Mouse (Mus musculus) midbrain, embryonic 11.5 days (tissue): ENCODE measurements around the gene Sgsh. TPM values are rescaled to one million over a fixed set of nuclear protein-coding genes. Genes with fewer than 3 reads are reported as not detected.
"Not testable (repeated sequence)": the region's sequence is repeated elsewhere in the genome, so short reads cannot be mapped to it uniquely, and the experiment has no call there.

Experiments used
- ATAC-seq: fragments of 200-750 bp; cut with Nextera tagmentation; 2 replicates; pipeline ENCODE4 v1.8.0; 2017; ENCODE audit warnings: moderate TSS enrichment, moderate library complexity; ENCODE audit not compliant: low FRiP score
- DNase-seq: peaks from one replicate; pipeline ENCODE4 v3.0.0; 2015; ENCODE audit warnings: low spot score; ENCODE audit errors: missing footprints
- H3K27ac ChIP-seq: fragments of 300-500 bp; sonication (generic); 2 replicates; pipeline ENCODE4 v1.5.1; 2014; ENCODE audit warnings: low read depth, low read length
- H3K27me3 ChIP-seq: fragments of 300-500 bp; sonication (generic); 2 replicates; pipeline ENCODE4 v1.6.1; 2014; ENCODE audit warnings: mild to moderate bottlenecking, low read length, moderate library complexity, mixed read lengths; ENCODE audit not compliant: control insufficient read depth, insufficient read depth
- H3K36me3 ChIP-seq: fragments of 300-500 bp; sonication (generic); 2 replicates; pipeline ENCODE4 v1.6.1; 2014; ENCODE audit warnings: mild to moderate bottlenecking, low read length, moderate library complexity, mixed read lengths; ENCODE audit not compliant: control insufficient read depth, insufficient read depth
- H3K4me1 ChIP-seq: fragments of 300-500 bp; sonication (generic); 2 replicates; pipeline ENCODE4 v1.6.1; 2014; ENCODE audit warnings: low read length; ENCODE audit not compliant: control insufficient read depth, insufficient read depth
- H3K4me2 ChIP-seq: fragments of 300-500 bp; sonication (generic); 2 replicates; pipeline ENCODE4 v1.6.1; 2014; ENCODE audit warnings: mild to moderate bottlenecking, moderate library complexity
- H3K4me3 ChIP-seq: fragments of 300-500 bp; sonication (generic); 2 replicates; pipeline ENCODE4 v1.5.1; 2014; ENCODE audit warnings: low read depth, low read length
- H3K9ac ChIP-seq: fragments of 300-500 bp; sonication (generic); 2 replicates; pipeline ENCODE4 v1.6.1; 2014; ENCODE audit warnings: low read length
- H3K9me3 ChIP-seq: fragments of 300-500 bp; sonication (generic); 2 replicates; pipeline ENCODE4 v1.6.1; 2016; ENCODE audit warnings: low read length; ENCODE audit not compliant: control insufficient read depth
- WGBS: fragments of 180-500 bp; shearing (Covaris S2); extraction: QIAGEN DNeasy Blood & Tissue Kit; methylation state at CpG from one replicate; pipeline ENCODE4 v1.1.7; 2014; 5-methylcytosine and 5-hydroxymethylcytosine counted together
- polyA plus RNA-seq: library from polyadenylated mRNA; unstranded; fragments of >200 nt; fragmentation: Nextera tagmentation; extraction: Ambion mirVana; gene quantifications from 2 replicates; pipeline ENCODE4 v1.2.1, GENCODE M21; 2014

Gene Sgsh
- polyA plus RNA-seq, 1 experiment from 2014 or later = 5.2 TPM

DNA sequence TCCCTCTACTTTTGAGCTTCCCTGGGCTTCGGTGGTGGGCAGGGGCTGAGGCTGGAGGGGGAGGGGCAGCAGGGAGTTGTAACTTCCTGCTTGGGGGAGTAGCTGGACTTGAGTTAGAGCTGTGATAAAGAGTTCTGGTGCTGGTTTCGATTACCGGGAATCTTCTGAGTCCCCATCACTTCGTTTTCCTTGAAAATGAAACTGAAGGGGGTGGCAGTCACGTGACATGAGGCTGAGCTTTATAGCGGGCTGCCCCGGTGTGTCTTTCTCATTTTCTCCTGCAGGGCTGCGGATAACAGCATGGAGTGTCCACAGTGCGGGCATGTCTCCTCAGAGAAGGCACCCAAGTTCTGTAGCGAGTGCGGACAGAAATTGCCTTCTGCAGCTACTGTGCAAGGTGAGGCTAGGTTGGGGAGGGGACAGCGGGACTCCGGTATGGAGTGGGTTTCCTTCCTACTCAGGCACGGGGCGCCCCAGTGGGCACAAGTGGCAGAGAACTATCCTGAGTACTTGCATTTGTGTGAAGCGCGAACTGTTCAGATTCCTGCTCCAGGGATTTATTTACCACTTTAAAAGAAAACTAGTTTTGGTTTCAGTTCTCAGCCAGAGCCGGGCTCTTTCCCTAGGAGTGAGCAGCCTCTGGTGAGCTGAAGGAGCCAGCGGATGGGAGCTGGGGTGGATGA, 37.6 kb upstream of the Sgsh start, which contains the start of gene Rnf213:
Gene Rnf213, plus strand, starts transcription at position 301 of the 683 bp plus-strand sequence.
- Histone ChIP-seq H3K4me1 (peaks cover 19% of the 10 kb centered on the region), H3K27ac (no peak within 1 kb of the TSS), H3K4me2 (peak within 1 kb of the TSS; percentile 77), H3K36me3 (no peaks in the 10 kb centered on the region), H3K27me3 (peaks cover 80% of the 10 kb centered on the region), H3K4me3 (peak within 1 kb of the TSS; percentile 39), H3K9ac (peak within 1 kb of the TSS; percentile 54; the same call in 1 of the 2 replicates), H3K9me3 (no peaks in the 10 kb centered on the region)
- ATAC-seq = peak; percentile 43; the same call in 1 of the 2 replicates
- WGBS = under 1% methylated on average over 19 of the region's 19 CpGs
- peak; percentile 93 for DNase-seq

- Histone ChIP-seq H3K4me1 (peaks cover 19% of the 10 kb centered on the region), H3K27ac (no peak overlapping the region), H3K36me3 (no peaks in the 10 kb centered on the region), H3K9ac (no peak overlapping the region), H3K4me2 (peak overlapping the region; percentile 77; the same call in 1 of the 2 replicates), H3K9me3 (no peaks in the 10 kb centered on the region), H3K27me3 (peaks cover 83% of the 10 kb centered on the region), H3K4me3 (no peak overlapping the region; the same call in 1 of the 2 replicates)
- no peak for ATAC-seq
- DNase-seq = no peak
- 8% methylated on average over 12 of the region's 12 CpGs for WGBS
Observed at GRCm38 (mm10) chr11:119392001-119392614, 36.8 kb upstream of the Sgsh start.

DNA sequence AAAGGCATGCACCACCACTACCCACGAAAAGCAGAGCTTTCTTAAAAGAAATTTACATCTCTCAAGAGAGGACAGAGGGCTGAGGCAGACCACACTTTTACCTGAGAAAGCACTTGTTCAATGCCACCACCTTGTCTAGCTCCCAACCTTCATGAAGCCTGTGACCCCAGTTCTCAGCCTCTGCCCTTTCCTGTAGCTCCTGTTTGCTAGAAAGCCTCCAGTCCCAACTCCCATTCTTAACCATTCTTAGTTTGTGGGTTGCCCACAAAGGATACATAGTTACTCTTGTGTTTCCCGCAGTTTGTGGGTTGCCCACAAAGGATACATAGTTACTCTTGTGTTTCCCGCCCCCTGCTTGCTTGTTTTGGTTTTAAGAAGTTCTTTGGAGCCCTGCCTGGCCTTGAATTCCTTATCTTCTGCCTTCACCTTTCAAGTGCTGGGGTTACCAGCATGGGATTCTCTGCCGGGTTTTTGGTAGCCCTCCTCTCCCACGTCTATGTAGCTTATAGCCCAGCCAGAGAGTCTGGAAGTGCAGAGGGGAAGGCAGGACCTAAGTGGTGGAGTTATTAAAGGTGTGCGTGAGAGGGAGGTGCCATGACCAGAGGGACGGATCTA, 36.2 kb upstream of the Sgsh start:
- 27% methylated on average over 7 of the region's 7 CpGs for WGBS
- peaks cover 19% of the 10 kb centered on the region for H3K4me1 ChIP-seq
- no peak overlapping the region for H3K4me3 ChIP-seq
- H3K9ac ChIP-seq = no peak overlapping the region
- H3K4me2 ChIP-seq = no peak overlapping the region
- peak; percentile 90 for DNase-seq
- H3K36me3 ChIP-seq = no peaks in the 10 kb centered on the region
- ATAC-seq = no peak
- peaks cover 80% of the 10 kb centered on the region for H3K27me3 ChIP-seq
- no peaks in the 10 kb centered on the region for H3K9me3 ChIP-seq
- no peak overlapping the region for H3K27ac ChIP-seq

GRCm38 (mm10) chr11:119390271-119391231, 35.2 kb upstream of the Sgsh start:
- ATAC-seq = peak; percentile 44; the same call in 1 of the 2 replicates
- DNase-seq = peak; percentile 97
- Histone ChIP-seq H3K4me3 (peak overlapping the region; percentile 45), H3K4me1 (peaks cover 19% of the 10 kb centered on the region), H3K9me3 (no peaks in the 10 kb centered on the region), H3K27me3 (peaks cover 72% of the 10 kb centered on the region), H3K27ac (no peak overlapping the region), H3K4me2 (peak overlapping the region; percentile 77), H3K36me3 (no peaks in the 10 kb centered on the region), H3K9ac (peak overlapping the region; percentile 34)
- 2% methylated on average over 53 of the region's 53 CpGs for WGBS

DNA sequence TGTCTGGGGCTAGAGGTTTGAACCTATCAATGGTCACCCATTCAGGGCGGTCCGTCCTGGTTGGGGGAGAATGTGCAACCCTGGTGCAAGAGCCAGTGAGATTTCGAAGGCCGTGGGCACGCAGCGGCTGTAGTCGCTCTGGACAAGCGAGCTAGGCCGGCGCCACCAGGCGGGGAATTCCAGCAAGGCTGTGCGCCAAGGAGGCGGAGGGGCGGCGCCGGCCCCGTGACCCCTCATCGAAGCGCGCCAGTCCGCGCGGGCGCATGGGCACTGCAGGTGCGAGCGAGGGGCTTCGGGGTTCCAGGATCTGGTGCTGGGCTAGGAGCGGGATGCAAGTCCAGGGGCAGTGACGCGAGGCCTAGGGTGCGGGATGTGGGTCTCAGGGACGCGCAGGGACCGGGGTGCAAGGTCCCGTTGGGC, 34.5 kb upstream of the Sgsh start:
- peak overlapping the region; percentile 34 for H3K9ac ChIP-seq
- peak; percentile 62 for ATAC-seq
- no peak overlapping the region for H3K27ac ChIP-seq
- H3K4me3 ChIP-seq = peak overlapping the region; percentile 45
- under 1% methylated on average over 35 of the region's 35 CpGs for WGBS
- no peaks in the 10 kb centered on the region for H3K36me3 ChIP-seq
- peak overlapping the region; percentile 77 for H3K4me2 ChIP-seq
- no peak for DNase-seq
- H3K9me3 ChIP-seq = no peaks in the 10 kb centered on the region
- peaks cover 66% of the 10 kb centered on the region for H3K27me3 ChIP-seq
- peaks cover 19% of the 10 kb centered on the region for H3K4me1 ChIP-seq

DNA sequence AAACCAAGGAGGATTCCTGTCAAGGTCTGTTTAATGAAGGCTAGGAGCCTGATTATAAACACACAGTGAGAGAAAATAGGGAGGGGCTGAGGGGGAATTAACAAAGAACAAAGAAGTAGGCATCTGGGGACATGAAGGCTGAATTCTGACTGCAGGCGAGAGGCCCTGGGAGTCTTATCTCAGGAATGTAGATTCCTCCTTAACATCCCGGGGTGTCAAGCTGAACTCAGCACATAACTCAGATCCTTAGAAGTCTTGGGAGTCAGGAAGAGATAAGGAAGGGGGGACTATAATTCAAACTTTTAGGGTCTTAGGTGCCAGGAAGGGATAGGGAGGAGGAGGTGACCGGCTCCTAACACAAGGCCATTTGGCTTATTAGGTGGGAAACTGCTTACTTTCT, 31.9 kb upstream of the Sgsh start:
- not testable (repeated sequence) for H3K27ac ChIP-seq, ATAC-seq, H3K9ac ChIP-seq, H3K36me3 ChIP-seq, H3K4me3 ChIP-seq, H3K4me2 ChIP-seq, H3K9me3 ChIP-seq, DNase-seq
- Histone ChIP-seq H3K4me1 (peaks cover 14% of the 10 kb centered on the region), H3K27me3 (peaks cover 41% of the 10 kb centered on the region)
- 30% methylated on average over 3 of the region's 3 CpGs for WGBS

DNA sequence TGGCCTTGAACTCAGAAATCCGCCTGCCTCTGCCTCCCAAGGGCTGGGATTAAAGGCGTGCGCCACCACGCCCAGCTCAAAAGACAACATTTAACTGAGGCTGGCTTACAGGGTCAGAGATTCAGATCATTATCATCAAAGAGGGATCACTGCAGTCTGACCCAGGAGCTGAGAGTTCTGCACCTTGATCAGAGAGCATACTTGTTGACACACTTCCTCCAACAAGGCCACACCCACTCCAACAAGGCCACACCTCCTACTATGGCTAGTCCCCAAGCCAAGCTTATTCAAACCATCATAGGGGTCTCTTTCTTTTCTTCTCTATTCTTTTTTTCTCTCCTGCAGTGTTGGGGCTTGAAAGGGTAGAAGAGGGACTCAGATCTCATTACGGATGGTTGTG, 31.0 kb upstream of the Sgsh start:
- ATAC-seq (no peak), DNase-seq (no peak)
- no peaks in the 10 kb centered on the region for H3K36me3 ChIP-seq
- no peaks in the 10 kb centered on the region for H3K9me3 ChIP-seq
- H3K4me2 ChIP-seq = no peak overlapping the region
- H3K27ac ChIP-seq = no peak overlapping the region
- WGBS = 97% methylated on average over 5 of the region's 5 CpGs
- H3K9ac ChIP-seq = no peak overlapping the region
- peaks cover 11% of the 10 kb centered on the region for H3K4me1 ChIP-seq
- H3K4me3 ChIP-seq = no peak overlapping the region
- peaks cover 32% of the 10 kb centered on the region for H3K27me3 ChIP-seq

GRCm38 (mm10) chr11:119384904-119385303, 29.6 kb upstream of the Sgsh start:
- no peak for DNase-seq
- WGBS = 82% methylated on average over 4 of the region's 4 CpGs

More at GRCm38 (mm10) chr11:119384904-119385303, 29.6 kb upstream of the Sgsh start:
- H3K27me3 ChIP-seq = peaks cover 17% of the 10 kb centered on the region
- no peak overlapping the region for H3K9ac ChIP-seq
- H3K4me3 ChIP-seq = no peak overlapping the region
- H3K9me3 ChIP-seq = no peaks in the 10 kb centered on the region
- H3K4me1 ChIP-seq = peaks cover 3% of the 10 kb centered on the region
- no peak overlapping the region for H3K4me2 ChIP-seq
- no peak overlapping the region for H3K27ac ChIP-seq
- H3K36me3 ChIP-seq = no peaks in the 10 kb centered on the region
- ATAC-seq = no peak
